ENCODE assay signal across 8 mouse cellular contexts in genomic region chr15:73982065-73982729, GRCm38 (mm10).
A peak's percentile ranks its signal among the peaks of the same experiment; 100 is the strongest.
DNase-seq lines count a peak whose midpoint lies in the region; ATAC-seq lines count a peak whose summit lies in the region.

No protein-coding gene starts in this region.

- H3K4me3 ChIP-seq in intestine, embryonic 14.5 days (ENCODE audit: low read depth, low read length) = no peak overlapping the region
- no peak overlapping the region for H3K4me3 ChIP-seq in intestine, embryonic 15.5 days (replicated peaks)
- H3K4me3 ChIP-seq in limb, embryonic 10.5 days = no peak overlapping the region

- H3K27ac ChIP-seq in intestine, embryonic 14.5 days (ENCODE audit: low read depth) = no peak overlapping the region
- H3K27ac ChIP-seq in intestine, embryonic 15.5 days = no peak overlapping the region
- H3K27ac ChIP-seq in limb, embryonic 10.5 days = no peak overlapping the region

- no peaks in the 10 kb centered on the region for H3K4me1 ChIP-seq in intestine, embryonic 14.5 days (replicated peaks; ENCODE audit: control insufficient read depth, insufficient read depth, low read length)
- H3K4me1 ChIP-seq in intestine, embryonic 15.5 days (replicated peaks) = no peaks in the 10 kb centered on the region
- H3K4me1 ChIP-seq in limb, embryonic 10.5 days = peaks cover 4% of the 10 kb centered on the region; the same call in 1 of the 2 replicates

- 31% methylated on average over 22 of the region's 23 CpGs for WGBS in intestine, embryonic 14.5 days
- 26% methylated on average over 23 of the region's 23 CpGs for WGBS in intestine, embryonic 15.5 days
- WGBS in limb, embryonic 10.5 days = 31% methylated on average over 23 of the region's 23 CpGs

- H3K27me3 ChIP-seq in intestine, embryonic 14.5 days (replicated peaks; ENCODE audit: control insufficient read depth, insufficient read depth, low read length) = no peaks in the 10 kb centered on the region
- H3K27me3 ChIP-seq in intestine, embryonic 15.5 days (replicated peaks) = no peaks in the 10 kb centered on the region
- peaks cover 24% of the 10 kb centered on the region for H3K27me3 ChIP-seq in limb, embryonic 10.5 days (ENCODE audit: low read depth, poor library complexity, severe bottlenecking)

- H3K9ac ChIP-seq in intestine, embryonic 14.5 days (ENCODE audit: low read length) = no peak overlapping the region
- no peak overlapping the region for H3K9ac ChIP-seq in intestine, embryonic 15.5 days

- H3K4me2 ChIP-seq in intestine, embryonic 14.5 days (ENCODE audit: low read length) = 0 out of 2 replicates have a peak overlapping the region, but pooled peaks have one; percentile 6
- H3K4me2 ChIP-seq in intestine, embryonic 15.5 days (replicated peaks) = no peak overlapping the region

- H3K9me3 ChIP-seq in intestine, embryonic 14.5 days (ENCODE audit: control insufficient read depth, low read length) = no peaks in the 10 kb centered on the region
- no peaks in the 10 kb centered on the region for H3K9me3 ChIP-seq in intestine, embryonic 15.5 days
- no peaks in the 10 kb centered on the region for H3K9me3 ChIP-seq in limb, embryonic 10.5 days (replicated peaks)

- H3K36me3 ChIP-seq in intestine, embryonic 14.5 days (ENCODE audit: control insufficient read depth, insufficient read depth, low read length) = no peaks in the 10 kb centered on the region
- no peaks in the 10 kb centered on the region for H3K36me3 ChIP-seq in intestine, embryonic 15.5 days
- no peaks in the 10 kb centered on the region for H3K36me3 ChIP-seq in limb, embryonic 10.5 days

- no peak for DNase-seq in intestine, embryonic 14.5 days (ENCODE audit: low spot score)
- peak; percentile 63 to 69 for DNase-seq in frontal cortex, postnatal 10 days (ENCODE audit: low spot score in 2 of 2)
- peak; percentile 58 for DNase-seq in layer of hippocampus, adult 9-10 months (ENCODE audit: low spot score)
- peak; percentile 93 for DNase-seq in right cerebral cortex, adult 18-20 months
- DNase-seq in limb, embryonic 10.5 days (ENCODE audit: low spot score) = no peak
- DNase-seq in embryo, embryonic 10.5 days (ENCODE audit: low spot score) = no peak

- ATAC-seq in intestine, embryonic 14.5 days (replicated peaks; ENCODE audit: low FRiP score, low TSS enrichment, low read depth) = no peak
- ATAC-seq in intestine, embryonic 15.5 days = no peak
- no peak for ATAC-seq in inflammation-experienced regulatory T-cells, adult 6 months

Comparison
In these comparisons a context has a peak if more than half of its experiments do, and no peak if none do; other contexts are left out.
1. DNase-seq: peak in frontal cortex, postnatal 10 days (2 of 2), layer of hippocampus, adult 9-10 months (single experiment) and right cerebral cortex, adult 18-20 months (single experiment); none in intestine, embryonic 14.5 days (single experiment), limb, embryonic 10.5 days (single experiment) and embryo, embryonic 10.5 days (single experiment).